Mouse (Mus musculus) adrenal gland, adult 18-20 months (tissue): ENCODE measurements around the gene Exosc5. TPM values are rescaled to one million over a fixed set of nuclear protein-coding genes. Genes with fewer than 3 reads are reported as not detected.

Experiments
- DNase-seq, 2 experiments: peaks; one replicate each; pipeline ENCODE4 v3.0.0; 2021 to 2022; ENCODE audit warnings: low spot score in 2 of 2
- total RNA-seq, 2 experiments: library from RNA; stranded (reverse); gene quantifications; 1 replicate in 1 of 2; 2 replicates in 1 of 2; pipeline ENCODE4 v1.2.3; 2021

Exosc5 gene
- total RNA-seq, 2 experiments from 2014 or later: 38.0 to 49.3 TPM

DNA sequence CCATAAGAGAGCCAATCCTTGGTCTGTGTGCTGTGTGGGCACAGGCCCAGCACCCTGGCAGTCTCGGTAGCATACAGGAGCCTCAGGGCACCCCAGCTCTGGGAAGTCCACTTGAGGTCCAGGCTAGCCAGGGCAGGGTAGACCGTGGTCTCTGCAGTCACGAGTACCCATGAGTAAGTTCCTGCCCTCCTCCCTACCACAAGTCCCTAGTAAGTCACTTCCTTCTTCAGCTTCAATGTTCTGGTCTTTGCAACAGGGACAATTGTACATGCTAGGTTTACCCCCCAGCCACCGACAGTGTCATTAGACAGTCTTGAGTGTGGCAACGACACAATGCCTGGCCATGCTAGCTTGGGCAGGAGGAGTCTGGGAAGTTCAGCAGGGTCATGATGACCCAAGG, 26.3 kb upstream of the Exosc5 start:
- no peak for DNase-seq

DNA sequence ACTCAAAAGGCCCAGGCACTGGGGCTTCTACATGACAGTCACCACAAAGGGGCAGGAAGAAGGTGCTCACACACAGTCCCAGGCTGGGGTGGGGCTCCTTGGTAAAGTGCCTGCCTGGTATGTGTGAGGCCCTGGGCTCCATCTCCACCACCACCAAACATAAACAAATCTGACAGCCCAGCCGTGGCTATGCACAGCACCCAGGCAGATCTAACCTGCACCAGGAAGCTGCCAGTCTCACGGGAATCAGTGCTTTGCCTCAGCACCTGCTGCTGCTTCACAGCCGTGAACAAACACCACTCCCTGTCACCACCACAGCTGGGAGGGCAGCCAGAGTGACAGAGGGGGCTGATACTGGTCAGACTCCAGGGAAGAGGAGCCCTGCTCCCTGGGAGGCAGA, 22.6 kb upstream of the Exosc5 start:
- no peak for DNase-seq

DNA sequence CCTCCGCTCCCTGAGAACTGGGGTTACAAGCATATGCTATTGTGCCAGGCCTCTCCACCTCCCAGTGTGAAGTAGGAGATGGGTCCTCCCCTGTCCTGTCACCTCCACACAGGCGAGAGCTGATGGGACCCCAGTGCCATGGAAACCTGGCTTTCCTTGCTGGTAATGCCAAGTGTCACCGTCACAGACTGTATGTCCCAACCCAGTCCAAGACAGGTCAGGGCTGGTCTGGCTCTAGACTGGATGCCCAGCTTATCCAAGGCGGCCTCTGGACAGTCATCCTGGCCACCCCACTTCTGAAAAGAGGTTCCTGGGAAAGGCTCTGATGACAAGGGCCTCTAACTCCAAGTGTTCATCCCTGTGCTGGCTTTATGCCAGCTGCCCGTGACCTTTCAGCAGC, 21.9 kb upstream of the Exosc5 start:
- no peak for DNase-seq

GRCm38 (mm10) chr7:25639754-25640153, 19.2 kb upstream of the Exosc5 start:
- no peak for DNase-seq

- DNase-seq: no peak
These were observed 14.8 kb upstream of the Exosc5 start for GRCm38 (mm10) chr7:25644136-25644535.

GRCm38 (mm10) chr7:25644631-25645030, 14.3 kb upstream of the Exosc5 start:
- DNase-seq: no peak

- DNase-seq: no peak
These were observed 13.9 kb upstream of the Exosc5 start for GRCm38 (mm10) chr7:25645074-25645473.

DNA sequence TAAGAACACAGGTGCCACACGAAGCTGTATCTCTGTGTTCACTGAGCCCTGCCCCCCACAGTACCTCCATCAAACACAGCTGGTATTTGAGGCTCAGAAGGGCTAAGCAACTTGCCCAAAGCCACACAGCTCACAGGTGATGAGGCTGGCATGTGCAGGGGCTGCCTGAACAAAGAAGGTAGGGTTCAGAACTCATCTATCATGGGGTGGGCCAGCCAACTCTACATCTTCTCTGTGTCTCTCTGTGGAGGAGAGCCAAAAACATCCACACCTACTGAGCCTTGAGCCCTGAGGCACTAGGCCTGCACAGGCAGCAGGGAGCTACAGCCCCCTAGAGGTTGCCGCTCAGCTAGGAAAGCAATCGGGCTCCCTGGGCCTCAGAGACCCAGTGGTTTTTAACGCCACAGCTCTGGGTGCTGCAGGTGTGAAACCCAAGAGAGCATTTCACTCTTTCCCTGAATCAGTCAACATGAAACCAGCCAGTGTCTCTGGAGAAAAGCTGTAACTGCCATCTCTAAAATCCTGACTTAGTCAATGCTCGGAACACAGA, 11.3 kb upstream of the Exosc5 start:
- no peak for DNase-seq

- DNase-seq: no peak
These were observed 9.1 kb upstream of the Exosc5 start for GRCm38 (mm10) chr7:25649839-25650238.

DNA sequence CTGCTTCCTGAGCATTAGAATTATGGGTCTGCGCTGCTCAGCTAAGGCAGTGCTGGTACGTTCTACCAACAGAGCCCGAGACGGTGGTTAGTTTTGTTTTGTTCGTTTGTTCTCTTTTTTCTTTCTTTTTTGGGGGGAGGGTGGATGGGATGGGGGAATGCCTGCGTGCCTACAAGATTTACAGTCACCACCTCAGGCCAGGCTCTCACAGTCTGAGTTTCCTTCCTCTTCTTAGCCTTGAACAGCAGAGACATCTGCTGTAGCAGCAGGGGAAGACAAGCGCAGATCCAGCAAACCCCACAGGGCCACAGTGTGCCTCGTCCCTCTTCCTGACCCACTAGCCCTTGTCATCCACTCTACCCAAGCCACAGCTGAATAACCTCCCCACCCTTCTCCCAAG, 7.7 kb upstream of the Exosc5 start:
- DNase-seq: no peak

GRCm38 (mm10) chr7:25652244-25652759, 6.7 kb upstream of the Exosc5 start:
- no peak for DNase-seq

DNA sequence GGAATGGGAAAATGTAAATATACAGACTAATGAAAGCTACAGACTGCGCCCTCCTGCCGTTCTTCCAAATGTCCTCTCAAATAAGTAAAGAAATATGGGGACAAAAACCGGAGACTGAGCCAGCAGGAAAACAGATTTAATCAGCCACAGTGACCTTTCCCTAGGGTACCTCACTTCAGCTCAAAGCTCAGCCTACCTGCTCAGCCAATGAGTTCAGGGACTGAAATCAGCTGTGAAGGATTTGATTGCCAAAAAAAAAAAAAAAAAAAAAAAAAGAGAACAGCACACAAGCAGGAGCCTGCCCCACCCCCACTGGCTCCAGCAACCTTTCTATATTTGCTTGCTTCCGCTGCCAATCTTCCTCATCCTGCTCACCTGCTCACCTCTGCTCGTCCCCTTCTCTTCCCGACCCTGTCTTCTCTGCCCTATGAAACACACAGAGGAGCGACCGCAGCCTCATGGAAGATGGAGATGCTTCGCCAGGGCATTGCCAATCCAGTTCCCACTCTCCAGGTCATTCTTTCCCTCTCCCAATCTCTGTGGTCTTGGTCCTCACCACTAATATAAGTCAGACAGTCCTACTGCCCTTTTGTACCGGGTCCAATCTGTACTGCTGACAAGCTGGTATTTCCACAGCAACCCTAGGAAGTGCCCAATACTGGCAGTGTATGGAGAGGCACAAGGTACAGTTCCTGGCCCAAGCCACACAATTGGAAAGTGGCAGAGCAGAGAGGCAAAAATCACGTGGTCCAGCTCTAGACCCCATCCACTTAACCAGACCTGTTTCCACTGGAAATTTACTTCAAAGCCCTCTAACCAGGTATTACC, 3.1 kb upstream of the Exosc5 start:
- DNase-seq: no peak

- no peak for DNase-seq
These were observed 1.2 kb upstream of the Exosc5 start for GRCm38 (mm10) chr7:25657785-25658184.

- DNase-seq: no peak
These were observed 7.4 kb downstream of the Exosc5 start for GRCm38 (mm10) chr7:25666381-25666780.

GRCm38 (mm10) chr7:25669158-25669557, 10.2 kb downstream of the Exosc5 start:
- no peak for DNase-seq

- no peak for DNase-seq
These were observed 10.7 kb downstream of the Exosc5 start for GRCm38 (mm10) chr7:25669631-25670030.

GRCm38 (mm10) chr7:25670096-25670495, 11.1 kb downstream of the Exosc5 start:
- no peak for DNase-seq

DNA sequence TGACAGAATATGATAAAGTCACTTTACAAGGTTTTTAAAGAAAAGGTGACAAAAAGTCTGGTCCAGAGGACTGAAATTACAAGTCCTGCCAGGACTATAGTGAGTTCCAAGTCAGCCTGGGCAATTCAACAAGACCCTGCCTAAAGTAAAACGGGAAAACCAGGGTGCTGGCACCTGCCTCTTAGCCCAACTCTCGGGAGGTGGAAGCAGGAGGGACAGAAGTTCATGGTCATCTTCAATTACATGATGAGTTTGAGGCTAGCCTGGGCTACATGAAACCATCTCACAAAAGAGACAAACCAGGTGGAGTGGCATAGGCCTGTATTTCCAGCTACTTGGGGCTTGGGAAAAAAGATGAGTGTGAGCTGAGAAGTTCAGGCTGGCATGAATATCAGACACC, 12.7 kb downstream of the Exosc5 start:
- no peak for DNase-seq

DNA sequence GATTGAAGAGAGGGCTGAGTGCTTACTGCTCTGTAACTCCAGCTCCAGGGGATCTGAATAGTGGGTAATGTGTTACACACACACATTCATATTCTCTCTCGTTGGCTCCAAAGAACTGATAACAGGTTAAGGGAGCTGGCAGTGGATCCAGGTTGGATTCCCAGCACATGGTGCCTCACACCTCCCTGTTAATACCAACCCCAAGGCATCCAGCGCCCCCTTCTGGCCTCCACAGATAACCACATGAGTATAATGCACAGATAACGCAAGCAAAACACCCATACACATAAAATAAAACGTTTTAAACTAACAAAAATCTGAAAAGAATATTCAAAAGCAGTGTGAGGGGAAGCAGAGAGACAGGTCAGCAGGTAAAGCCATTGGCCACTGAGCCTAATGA, 13.5 kb downstream of the Exosc5 start:
- DNase-seq: no peak

GRCm38 (mm10) chr7:25674297-25674696, 15.3 kb downstream of the Exosc5 start:
- DNase-seq: no peak

DNA sequence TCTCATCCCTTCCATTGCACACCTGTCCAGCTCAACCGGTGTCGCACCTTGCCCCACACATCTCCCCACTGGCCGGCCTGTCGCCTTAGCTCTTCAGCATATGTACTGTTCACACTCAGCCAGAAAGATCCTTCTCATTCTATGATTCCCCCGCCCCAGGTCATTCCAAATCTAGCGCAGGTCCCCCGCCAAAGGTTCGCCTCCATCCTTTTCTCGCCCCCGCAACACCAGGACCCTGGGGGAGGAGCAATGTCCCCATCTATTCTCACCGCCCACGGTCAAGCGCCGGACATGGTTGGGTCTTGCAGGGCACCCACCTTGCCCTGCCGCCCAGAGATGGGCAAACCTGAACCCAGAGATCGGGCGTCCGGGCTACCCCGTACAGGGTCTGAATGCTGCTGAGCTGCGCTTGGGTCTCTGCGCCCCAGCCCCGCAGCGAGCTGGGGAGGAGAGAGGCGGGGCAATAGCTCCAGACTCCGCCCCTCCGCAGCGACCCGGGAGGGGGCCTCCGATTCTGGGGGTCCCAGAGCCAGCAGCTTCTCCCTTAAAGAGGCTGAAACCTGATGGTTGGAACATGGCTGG, 15.8 kb downstream of the Exosc5 start, which contains the start of gene Tmem91:
Tmem91 (minus strand) TSS at position 448 of the 582 bp plus-strand sequence.
- no peak for DNase-seq

DNA sequence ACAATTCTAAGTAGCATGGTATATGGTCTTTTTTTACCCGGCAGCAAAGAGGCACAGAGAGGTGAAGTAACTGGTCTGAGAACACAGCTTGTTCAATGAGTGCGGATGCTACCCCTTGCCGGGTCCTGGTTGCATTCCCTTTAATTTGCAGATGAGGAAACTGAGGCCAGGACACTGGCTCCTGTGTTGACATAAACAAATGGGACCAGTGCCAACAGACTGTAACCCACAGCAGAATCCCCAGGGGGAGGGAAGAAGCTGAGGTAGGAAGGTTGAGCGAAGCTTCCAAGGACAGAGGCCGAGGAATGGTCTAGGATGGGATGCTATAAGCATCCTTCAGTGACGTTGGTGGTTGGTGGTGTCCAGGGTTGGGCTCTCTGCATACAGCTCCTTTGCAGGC, 16.4 kb downstream of the Exosc5 start:
- no peak for DNase-seq
